Mouse (Mus musculus): ENCODE measurements at regions not wholly inside any gene's neighbourhood (a gene's known extent, or its start where the extent isn't known, plus 50 kb on each side); places are given as distances from the start of the nearest gene placed in this dataset.

GRCm38 (mm10) chr8:113979837-113980236 is 131.3 kb upstream of the Adamts18 start:
- no peak for TF ChIP-seq CTCF (IDR thresholded peaks at IDR 0.05; ENCODE audit: extremely low read depth, insufficient read depth, insufficient read length, insufficient replicate concordance)
- TF ChIP-seq POLR2A (IDR thresholded peaks at IDR 0.05; ENCODE audit: low read depth, low read length) = no peak

Measured in spleen, adult 2 months (tissue).